Mouse (Mus musculus): ENCODE results near the gene Zc3hav1.
"Not testable (repeated sequence)": the region's sequence is repeated elsewhere in the genome, so short reads cannot be mapped to it uniquely, and the experiment has no call there.

Gene Zc3hav1

GRCm38 (mm10) chr6:38353811-38354722, at the start of gene Zc3hav1:
Zc3hav1 (minus strand) TSS chr6:38354603.
- peak in 1 of 2 experiments; percentile 36 for DNase-seq (ENCODE audit: low spot score in 2 of 2)

GRCm38 (mm10) chr6:38389671-38390070, 35.3 kb upstream of the Zc3hav1 start:
- DNase-seq (ENCODE audit: low spot score in 2 of 2), result peak in 1 of 2 experiments; percentile 40

- DNase-seq (ENCODE audit: low spot score in 2 of 2), result peak; percentile 55 to 83
Observed at GRCm38 (mm10) chr6:38381129-38381771, 26.8 kb upstream of the Zc3hav1 start, which contains the start of gene Ttc26. Ttc26 (plus strand) TSS chr6:38381469.

GRCm38 (mm10) chr6:38380764-38381128, 26.3 kb upstream of the Zc3hav1 start:
- DNase-seq (ENCODE audit: low spot score in 2 of 2), result no peak

- DNase-seq (ENCODE audit: low spot score in 2 of 2), result no peak
Observed at GRCm38 (mm10) chr6:38374271-38374670, 19.9 kb upstream of the Zc3hav1 start.

- DNase-seq (ENCODE audit: low spot score in 2 of 2), result no peak
Observed at GRCm38 (mm10) chr6:38369945-38370344, 15.5 kb upstream of the Zc3hav1 start.

- DNase-seq (ENCODE audit: low spot score in 2 of 2), result no peak
Observed at GRCm38 (mm10) chr6:38364121-38364520, 9.7 kb upstream of the Zc3hav1 start.

GRCm38 (mm10) chr6:38363370-38363769, 9.0 kb upstream of the Zc3hav1 start:
- DNase-seq (ENCODE audit: low spot score in 2 of 2), result no peak

GRCm38 (mm10) chr6:38361937-38362336, 7.5 kb upstream of the Zc3hav1 start:
- DNase-seq (ENCODE audit: low spot score in 2 of 2), result no peak

GRCm38 (mm10) chr6:38361065-38361464, 6.7 kb upstream of the Zc3hav1 start:
- no peak for DNase-seq (ENCODE audit: low spot score in 2 of 2)

- DNase-seq (ENCODE audit: low spot score in 2 of 2), result no peak
Observed at GRCm38 (mm10) chr6:38359736-38360499, 5.5 kb upstream of the Zc3hav1 start.

- DNase-seq (ENCODE audit: low spot score in 2 of 2), result not testable (repeated sequence)
Observed at GRCm38 (mm10) chr6:38359044-38359735, 4.8 kb upstream of the Zc3hav1 start.

GRCm38 (mm10) chr6:38358253-38359027, 4.0 kb upstream of the Zc3hav1 start:
- DNase-seq (ENCODE audit: low spot score in 2 of 2), result no peak

GRCm38 (mm10) chr6:38357603-38358252, 3.3 kb upstream of the Zc3hav1 start:
- no peak for DNase-seq (ENCODE audit: low spot score in 2 of 2)

- DNase-seq (ENCODE audit: low spot score in 2 of 2), result not testable (repeated sequence)
Observed at GRCm38 (mm10) chr6:38356661-38357433, 2.4 kb upstream of the Zc3hav1 start.

- DNase-seq (ENCODE audit: low spot score in 2 of 2), result no peak
Observed at GRCm38 (mm10) chr6:38355862-38356261, 1.5 kb upstream of the Zc3hav1 start.

GRCm38 (mm10) chr6:38355354-38355823, 986 bp upstream of the Zc3hav1 start:
- DNase-seq (ENCODE audit: low spot score in 2 of 2), result no peak

- no peak for DNase-seq (ENCODE audit: low spot score in 2 of 2)
Observed at GRCm38 (mm10) chr6:38354723-38355353, 435 bp upstream of the Zc3hav1 start.

- no peak for DNase-seq (ENCODE audit: low spot score in 2 of 2)
Observed at GRCm38 (mm10) chr6:38353181-38353580, 1.2 kb downstream of the Zc3hav1 start.
